Mouse (Mus musculus) liver, postnatal 0 days (tissue): Measurements from ENCODE around the gene Abcg4. TPM values are rescaled to one million over a fixed set of nuclear protein-coding genes. Genes with fewer than 3 reads are reported as not detected.
"Not testable (repeated sequence)": the region's sequence is repeated elsewhere in the genome, so short reads cannot be mapped to it uniquely, and the experiment has no call there.

ENCODE experiments used
- ATAC-seq: fragments of 200-750 bp; cut with Nextera tagmentation; 2 replicates; pipeline ENCODE4 v1.8.0; 2017; ENCODE audit warnings: mild to moderate bottlenecking, moderate library complexity
- DNase-seq: peaks from one replicate; pipeline ENCODE4 v3.0.0-alpha.2; 2016
- H3K27ac ChIP-seq: fragments of 300-500 bp; sonication (generic); 2 replicates; pipeline ENCODE4 v1.5.1; 2014; ENCODE audit warnings: antibody characterized with exemption, moderate library complexity, mild to moderate bottlenecking, low read depth
- H3K27me3 ChIP-seq: fragments of 300-500 bp; sonication (generic); 2 replicates; pipeline ENCODE4 v1.6.1; 2014; ENCODE audit warnings: low read length, control low read depth, mixed read lengths; ENCODE audit not compliant: insufficient read depth
- H3K36me3 ChIP-seq: fragments of 300-500 bp; sonication (generic); replicated peaks from 2 replicates; pipeline ENCODE4 v1.6.1; 2014; ENCODE audit warnings: mild to moderate bottlenecking, control low read depth, low read length, moderate library complexity, mixed read lengths; ENCODE audit not compliant: insufficient read depth
- H3K4me1 ChIP-seq: fragments of 300-500 bp; sonication (generic); 2 replicates; pipeline ENCODE4 v1.6.1; 2014; ENCODE audit warnings: antibody characterized with exemption, mild to moderate bottlenecking, control low read depth; ENCODE audit not compliant: insufficient read depth
- H3K4me2 ChIP-seq: fragments of 300-500 bp; sonication (generic); 2 replicates; pipeline ENCODE4 v1.6.1; 2014; ENCODE audit warnings: low read depth, mild to moderate bottlenecking, low read length, moderate library complexity, mixed read lengths
- H3K4me3 ChIP-seq: fragments of 300-500 bp; sonication (generic); 2 replicates; pipeline ENCODE4 v1.5.1; 2014; ENCODE audit warnings: low read depth, low read length
- H3K9ac ChIP-seq: fragments of 300-500 bp; sonication (generic); replicated peaks from 2 replicates; pipeline ENCODE4 v1.6.1; 2014; ENCODE audit warnings: mild to moderate bottlenecking, moderate library complexity
- H3K9me3 ChIP-seq: fragments of 300-500 bp; sonication (generic); 2 replicates; pipeline ENCODE4 v1.6.1; 2016; ENCODE audit warnings: mild to moderate bottlenecking, control low read depth, low read length, mixed read lengths
- CTCF ChIP-seq: sonication (generic); IDR thresholded peaks from 2 replicates; pipeline ENCODE4 v1.5.1; 2016; ENCODE audit warnings: antibody characterized with exemption, low read depth
- EP300 ChIP-seq: IDR thresholded peaks from 2 replicates; pipeline ENCODE4 v1.6.1; 2016; ENCODE audit warnings: antibody characterized with exemption, low read depth, mild to moderate bottlenecking
- WGBS: fragments of 180-500 bp; shearing (Covaris S2); extraction: QIAGEN DNeasy Blood & Tissue Kit; methylation state at CpG from one replicate; pipeline ENCODE4 v1.1.7; 2014; ENCODE audit not compliant: insufficient replicate concordance; 5-methylcytosine and 5-hydroxymethylcytosine counted together
- polyA plus RNA-seq: library from polyadenylated mRNA; unstranded; fragments of >200 nt; fragmentation: Nextera tagmentation; extraction: Ambion mirVana; gene quantifications from 2 replicates; pipeline ENCODE4 v1.2.1, GENCODE M21; 2015

Gene Abcg4
- polyA plus RNA-seq, 1 experiment from 2014 or later, result 4.2 TPM

DNA sequence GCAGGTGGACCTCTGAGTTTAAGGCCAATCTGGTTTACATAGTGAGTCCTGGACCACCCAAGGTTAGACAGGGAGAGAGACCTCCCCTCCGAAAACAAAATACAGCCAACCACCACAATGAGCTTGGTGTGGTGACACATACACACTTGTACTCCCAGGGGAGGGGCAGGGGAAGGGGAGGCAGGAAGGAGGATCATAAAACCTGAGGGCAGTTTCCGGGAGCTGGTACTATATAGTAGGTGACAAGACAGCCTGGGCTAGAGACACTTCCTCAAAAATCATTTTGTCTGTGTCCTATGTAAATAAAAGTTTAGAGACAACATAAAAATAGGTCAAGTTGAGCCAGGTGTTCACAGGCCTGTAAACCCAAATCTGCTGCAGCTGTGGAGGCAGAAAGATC, 18.8 kb upstream of the Abcg4 start:
- ATAC-seq (no peak), DNase-seq (no peak)
- H3K4me3 ChIP-seq, result no peak overlapping the region
- 69% methylated on average over 2 of the region's 2 CpGs for WGBS
- H3K27me3 ChIP-seq, result no peaks in the 10 kb centered on the region
- no peak overlapping the region for H3K4me2 ChIP-seq
- TF ChIP-seq EP300, result no peak
- TF ChIP-seq CTCF, result no peak
- peaks cover 29% of the 10 kb centered on the region for H3K4me1 ChIP-seq
- H3K36me3 ChIP-seq, result peaks cover 26% of the 10 kb centered on the region
- H3K9me3 ChIP-seq, result no peaks in the 10 kb centered on the region
- H3K27ac ChIP-seq, result peak overlapping the region; percentile 8; the same call in 1 of the 2 replicates
- no peak overlapping the region for H3K9ac ChIP-seq

DNA sequence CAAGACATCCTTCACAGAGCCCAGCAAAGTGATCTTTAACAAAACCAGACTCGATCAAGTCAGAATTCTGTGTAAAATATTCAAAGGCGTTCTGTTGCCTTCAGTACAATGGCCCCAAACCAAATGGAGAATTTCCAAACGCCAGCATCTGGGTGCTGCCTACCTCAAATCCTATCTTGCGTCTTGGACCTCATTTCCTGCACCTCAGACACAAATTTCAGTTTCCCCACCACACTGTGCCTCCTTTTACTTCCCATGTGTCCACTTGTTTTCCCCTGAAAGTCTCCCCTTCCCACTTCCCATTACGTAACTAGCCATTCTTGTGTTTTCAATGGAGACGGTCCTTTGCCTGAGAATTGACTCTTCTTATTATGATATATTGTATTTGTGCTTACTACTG, 18.1 kb upstream of the Abcg4 start:
- no peak overlapping the region for H3K27ac ChIP-seq
- H3K9me3 ChIP-seq, result no peaks in the 10 kb centered on the region
- H3K4me2 ChIP-seq, result no peak overlapping the region
- no peak for DNase-seq
- ATAC-seq, result no peak
- H3K9ac ChIP-seq, result no peak overlapping the region
- no peak overlapping the region for H3K4me3 ChIP-seq
- TF ChIP-seq EP300 (no peak), CTCF (no peak)
- WGBS, result 83% methylated on average over 6 of the region's 6 CpGs
- H3K36me3 ChIP-seq, result peaks cover 26% of the 10 kb centered on the region
- peaks cover 25% of the 10 kb centered on the region for H3K4me1 ChIP-seq
- H3K27me3 ChIP-seq, result no peaks in the 10 kb centered on the region

DNA sequence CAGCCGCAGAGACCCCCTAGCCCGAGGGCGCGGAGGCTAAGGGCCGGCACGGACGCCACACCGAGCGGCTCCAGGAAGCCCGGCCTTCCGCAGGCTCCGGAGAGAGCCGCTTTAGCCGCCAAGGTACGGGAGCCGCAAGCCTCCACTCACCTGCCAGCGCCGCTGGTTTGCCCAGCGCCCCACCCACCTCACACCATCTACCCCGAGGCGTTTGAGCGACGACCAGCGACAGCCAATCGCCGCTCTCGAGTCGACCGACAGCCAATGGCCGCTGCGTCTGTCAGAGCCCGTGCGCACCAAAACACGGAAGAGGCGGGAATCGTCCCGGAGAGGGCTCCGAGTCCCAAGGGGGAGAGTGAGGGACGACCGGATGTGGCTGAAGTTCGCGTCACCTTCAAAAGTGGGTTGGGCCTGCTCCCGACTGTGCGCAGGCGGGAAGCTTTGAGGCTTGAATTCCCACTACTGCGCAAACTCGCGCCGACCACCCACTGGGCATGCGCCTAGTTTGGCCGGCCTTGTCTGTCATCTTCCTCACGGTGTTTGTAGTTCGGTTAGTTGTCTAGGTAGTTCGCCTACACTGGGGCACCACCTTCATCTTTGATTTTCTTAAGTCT, 17.2 kb upstream of the Abcg4 start, which contains the start of gene Hinfp:
Hinfp (minus strand) TSS at position 206 of the 614 bp plus-strand sequence.
- peaks cover 21% of the 10 kb centered on the region for H3K4me1 ChIP-seq
- peaks cover 28% of the 10 kb centered on the region for H3K36me3 ChIP-seq
- peak; percentile 64; the same call in 1 of the 2 replicates for TF ChIP-seq EP300
- TF ChIP-seq CTCF, result no peak
- peak; percentile 98 for DNase-seq
- H3K9ac ChIP-seq, result peak within 1 kb of the TSS; percentile 94
- under 1% methylated on average over 53 of the region's 54 CpGs for WGBS
- H3K27me3 ChIP-seq, result no peaks in the 10 kb centered on the region
- peak within 1 kb of the TSS; percentile 86 for H3K4me2 ChIP-seq
- H3K27ac ChIP-seq, result peak within 1 kb of the TSS; percentile 91
- ATAC-seq, result peak; percentile 99
- peak within 1 kb of the TSS; percentile 89 for H3K4me3 ChIP-seq
- no peaks in the 10 kb centered on the region for H3K9me3 ChIP-seq

- not testable (repeated sequence) for H3K4me3 ChIP-seq, H3K27me3 ChIP-seq, H3K9ac ChIP-seq, ATAC-seq, H3K9me3 ChIP-seq, DNase-seq, H3K4me2 ChIP-seq, H3K4me1 ChIP-seq
- 85% methylated on average over 3 of the region's 3 CpGs for WGBS
- H3K36me3 ChIP-seq, result peaks cover 75% of the 10 kb centered on the region
- 0 out of 2 replicates have a peak overlapping the region, but pooled peaks have one; percentile 8 for H3K27ac ChIP-seq
Observed at GRCm38 (mm10) chr9:44300001-44300400, 11.6 kb upstream of the Abcg4 start.

- Histone ChIP-seq H3K4me1 (peaks cover 12% of the 10 kb centered on the region), H3K9me3 (no peaks in the 10 kb centered on the region), H3K9ac (no peak overlapping the region), H3K4me2 (no peak overlapping the region), H3K4me3 (no peak overlapping the region), H3K27ac (no peak overlapping the region), H3K36me3 (peaks cover 57% of the 10 kb centered on the region), H3K27me3 (peaks cover 14% of the 10 kb centered on the region; the same call in 1 of the 2 replicates)
- DNase-seq (peak; percentile 71), ATAC-seq (no peak)
- WGBS, result 75% methylated on average over 3 of the region's 3 CpGs
- peak; percentile 85 for TF ChIP-seq CTCF
- no peak for TF ChIP-seq EP300
Observed at GRCm38 (mm10) chr9:44292490-44292889, 4.1 kb upstream of the Abcg4 start.

DNA sequence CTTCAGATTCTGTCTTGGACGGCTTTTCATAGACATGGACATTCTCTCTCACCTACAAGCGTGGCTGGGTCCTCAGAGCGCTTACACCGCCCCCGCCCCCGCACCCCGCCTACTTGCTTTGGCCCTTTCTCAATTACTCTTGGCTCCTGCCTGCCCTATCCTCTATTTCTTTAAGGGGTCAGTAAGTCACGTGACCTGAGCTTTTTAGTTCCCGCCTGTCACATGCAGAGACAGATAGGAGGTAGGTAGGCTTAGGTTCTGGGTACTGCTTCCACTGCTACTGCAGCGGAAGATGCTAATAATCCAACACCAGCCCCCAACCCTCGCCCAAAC, 510 bp upstream of the Abcg4 start:
- Histone ChIP-seq H3K4me2 (peak overlapping the region; percentile 77), H3K36me3 (peaks cover 26% of the 10 kb centered on the region), H3K9ac (peak overlapping the region; percentile 76), H3K4me3 (peak overlapping the region; percentile 70), H3K27ac (peak overlapping the region; percentile 85), H3K4me1 (peaks cover 12% of the 10 kb centered on the region), H3K27me3 (peaks cover 17% of the 10 kb centered on the region; the same call in 1 of the 2 replicates), H3K9me3 (no peaks in the 10 kb centered on the region)
- TF ChIP-seq EP300, result no peak
- TF ChIP-seq CTCF, result no peak
- DNase-seq, result peak; percentile 39
- peak; percentile 34 for ATAC-seq
- 15% methylated on average over 11 of the region's 11 CpGs for whole genome bisulfite sequencing
